ENCODE assay signal across 7 mouse cellular contexts in the genomic region with DNA sequence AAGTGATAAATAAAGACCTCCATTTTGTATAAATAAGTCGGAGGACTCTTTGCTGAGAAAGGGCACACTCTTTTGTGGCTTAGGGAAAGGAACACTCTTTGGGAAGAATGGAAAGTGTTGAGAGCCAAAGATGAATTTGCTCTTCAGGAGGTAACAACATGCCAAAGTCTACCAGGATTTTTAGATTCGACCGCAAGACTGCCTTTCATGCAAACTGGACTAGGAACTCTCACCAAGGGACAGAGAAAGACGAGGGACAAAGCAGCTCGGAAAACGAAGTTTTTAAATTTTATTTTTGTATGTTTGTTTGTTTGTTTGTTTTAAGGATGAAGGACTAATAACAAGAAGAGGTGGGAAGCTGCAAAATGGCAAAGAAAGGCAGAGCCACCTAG. TPM values are rescaled to one million over a fixed set of nuclear protein-coding genes. Genes with fewer than 3 reads are reported as not detected.
DNase-seq lines count a peak whose midpoint lies in the region; ATAC-seq and TF ChIP-seq lines count a peak whose summit lies in the region.

No protein-coding gene starts in this region.

- peaks cover 2% of the 10 kb centered on the region; the same call in 1 of the 2 replicates for H3K27me3 ChIP-seq in forebrain, embryonic 11.5 days (ENCODE audit: control insufficient read depth, insufficient read depth, low read length)
- 0 out of 2 replicates have a peak, but pooled peaks cover 9% of the 10 kb centered on the region for H3K27me3 ChIP-seq in intestine, postnatal 0 days (replicated peaks; ENCODE audit: control insufficient read depth, insufficient read depth, low read length)
- no peaks in the 10 kb centered on the region for H3K27me3 ChIP-seq in neural tube, embryonic 15.5 days (replicated peaks)

- WGBS in forebrain, embryonic 11.5 days, result 15% methylated on average over 6 of the region's 6 CpGs
- WGBS in intestine, postnatal 0 days, result 23% methylated on average over 6 of the region's 6 CpGs
- 9% methylated on average over 6 of the region's 6 CpGs for WGBS in neural tube, embryonic 15.5 days

- H3K36me3 ChIP-seq in forebrain, embryonic 11.5 days (ENCODE audit: control insufficient read depth, insufficient read depth, low read length), result no peaks in the 10 kb centered on the region
- H3K36me3 ChIP-seq in intestine, postnatal 0 days (ENCODE audit: control insufficient read depth, insufficient read depth), result no peaks in the 10 kb centered on the region
- no peaks in the 10 kb centered on the region for H3K36me3 ChIP-seq in neural tube, embryonic 15.5 days

- no peaks in the 10 kb centered on the region for H3K9me3 ChIP-seq in forebrain, embryonic 11.5 days (ENCODE audit: control insufficient read depth, low read length)
- no peaks in the 10 kb centered on the region for H3K9me3 ChIP-seq in intestine, postnatal 0 days (ENCODE audit: control insufficient read depth)
- no peaks in the 10 kb centered on the region for H3K9me3 ChIP-seq in neural tube, embryonic 15.5 days (replicated peaks)

- no peak for DNase-seq in layer of hippocampus, adult 2 months (ENCODE audit: low spot score in 2 of 2)
- DNase-seq in layer of hippocampus, postnatal 25 days (ENCODE audit: extremely low spot score in 1 of 2, low spot score in 1 of 2), result no peak
- no peak for DNase-seq in forebrain, embryonic 11.5 days (ENCODE audit: low spot score)
- no peak for DNase-seq in right cerebral cortex, postnatal 10 days (ENCODE audit: low spot score in 2 of 2)
- no peak for DNase-seq in left cerebral cortex, adult 11 months (ENCODE audit: low spot score)

- peak overlapping the region; percentile 84 for H3K4me2 ChIP-seq in forebrain, embryonic 11.5 days (ENCODE audit: low read depth, low read length, severe bottlenecking)
- peak overlapping the region; percentile 57; the same call in 1 of the 2 replicates for H3K4me2 ChIP-seq in intestine, postnatal 0 days (replicated peaks; ENCODE audit: low read depth)
- peak overlapping the region; percentile 90 for H3K4me2 ChIP-seq in neural tube, embryonic 15.5 days

- no peak for TF ChIP-seq CTCF in layer of hippocampus, adult 2 months (conservative IDR thresholded peaks at IDR 0.05)
- no peak for TF ChIP-seq CTCF in intestine, postnatal 0 days (IDR thresholded peaks at IDR 0.05; ENCODE audit: low read depth)

- H3K9ac ChIP-seq in forebrain, embryonic 11.5 days (ENCODE audit: low read length), result peak overlapping the region; percentile 47
- H3K9ac ChIP-seq in intestine, postnatal 0 days (ENCODE audit: low read depth, low read length), result no peak overlapping the region
- peak overlapping the region; percentile 74 for H3K9ac ChIP-seq in neural tube, embryonic 15.5 days (replicated peaks)

- H3K4me3 ChIP-seq in layer of hippocampus, adult 2 months, result peak overlapping the region; percentile 65
- peak overlapping the region; percentile 44 for H3K4me3 ChIP-seq in forebrain, embryonic 11.5 days (ENCODE audit: low read depth, low read length)
- no peak overlapping the region for H3K4me3 ChIP-seq in intestine, postnatal 0 days (ENCODE audit: low read depth, low read length)
- peak overlapping the region; percentile 67 for H3K4me3 ChIP-seq in neural tube, embryonic 15.5 days (replicated peaks)

- peaks cover 4% of the 10 kb centered on the region; the same call in 1 of the 2 replicates for H3K4me1 ChIP-seq in forebrain, embryonic 11.5 days (replicated peaks; ENCODE audit: control insufficient read depth, insufficient read depth, low read length)
- no peaks in the 10 kb centered on the region for H3K4me1 ChIP-seq in intestine, postnatal 0 days (replicated peaks; ENCODE audit: control insufficient read depth, insufficient read depth, low read length)
- H3K4me1 ChIP-seq in neural tube, embryonic 15.5 days, result peaks cover 20% of the 10 kb centered on the region

- 0 out of 2 replicates have a peak overlapping the region, but pooled peaks have one; percentile 53 for H3K27ac ChIP-seq in layer of hippocampus, adult 2 months
- no peak overlapping the region for H3K27ac ChIP-seq in forebrain, embryonic 11.5 days (ENCODE audit: low read depth, low read length)
- no peak overlapping the region for H3K27ac ChIP-seq in intestine, postnatal 0 days (ENCODE audit: low read depth, low read length)
- H3K27ac ChIP-seq in neural tube, embryonic 15.5 days (replicated peaks), result peak overlapping the region; percentile 81

- ATAC-seq in forebrain, embryonic 11.5 days (replicated peaks; ENCODE audit: low FRiP score), result peak; percentile 0; the same call in 1 of the 2 replicates
- ATAC-seq in intestine, postnatal 0 days, result no peak
- ATAC-seq in neural tube, embryonic 15.5 days (ENCODE audit: low FRiP score), result peak; percentile 2; the same call in 1 of the 2 replicates

RNA-seq across cellular contexts. Expression of a gene that starts 0.3 kb away (rescaled TPM):
- 10 to 100 TPM; 19.3 to 21.5 TPM for total RNA-seq in layer of hippocampus, adult 2 months (2021)
- 10 to 100 TPM; 18.4 to 24.9 TPM for total RNA-seq in layer of hippocampus, postnatal 25 days (2021)
- 13.0 and 18.8 TPM in 2 replicates for polyA plus RNA-seq in forebrain, embryonic 11.5 days (2014; fragmentation: Nextera tagmentation; extraction: Ambion mirVana)
- polyA plus RNA-seq in intestine, postnatal 0 days (2015; fragmentation: Nextera tagmentation; extraction: Ambion mirVana), result 1.3 TPM in 2 replicates
- 64.5 and 77.9 TPM in 2 replicates for polyA plus RNA-seq in neural tube, embryonic 15.5 days (2015; fragmentation: Nextera tagmentation; extraction: Ambion mirVana)

Comparison
In these comparisons a context has a peak if more than half of its experiments do, and no peak if none do; other contexts are left out.
1. H3K27ac ChIP-seq: peak in layer of hippocampus, adult 2 months (single experiment) and neural tube, embryonic 15.5 days (single experiment); none in forebrain, embryonic 11.5 days (single experiment) and intestine, postnatal 0 days (single experiment).
2. Peak in every context shown above with its lines, with median percentiles within 50 percentile points of each other: H3K4me2 ChIP-seq.